24 mouse cellular contexts compared by ENCODE assay signal in the genomic region with DNA sequence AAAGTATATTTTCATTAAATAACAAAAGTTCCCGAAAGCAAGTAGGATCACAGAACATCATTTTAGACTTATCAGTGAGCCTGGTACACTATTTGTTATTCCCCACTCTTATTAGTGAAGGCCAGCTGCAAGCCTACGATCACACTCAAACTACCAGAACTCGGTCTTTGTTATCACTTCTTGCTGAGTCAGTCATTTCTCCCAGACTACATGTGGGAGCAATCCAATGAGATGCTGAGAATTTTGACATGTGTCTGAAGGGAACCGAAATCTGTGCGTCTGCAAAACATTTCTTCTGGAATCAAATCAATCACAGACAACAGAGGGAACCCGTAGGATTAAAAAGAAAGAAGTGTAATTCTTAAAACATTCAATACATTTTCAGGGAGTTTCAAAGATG.
"Had no signal": no experiment of that assay in that cellular context is flagged by ENCODE, and none has a peak within 500 bp of the region (broad histone marks: within the 10 kb centered on the region; RNA-seq: fewer than 3 reads in every experiment).

No protein-coding gene starts in this region.

- H3K27ac ChIP-seq: gastrocnemius, adult 2 months; heart, embryonic 10.5 days; hindbrain, embryonic 10.5 days; hindbrain, embryonic 12.5 days; hindbrain, embryonic 14.5 days; intestine, embryonic 15.5 days; layer of hippocampus, adult 2 months; left cerebral cortex, adult 2 months; limb, embryonic 10.5 days; limb, embryonic 12.5 days had no signal

- H3K36me3 ChIP-seq: heart, embryonic 10.5 days; heart, embryonic 12.5 days; hindbrain, embryonic 10.5 days; hindbrain, embryonic 12.5 days; intestine, embryonic 15.5 days; limb, embryonic 10.5 days; limb, embryonic 12.5 days had no signal

- DNase-seq: gastrocnemius, adult 2 months; gastrocnemius, postnatal 10 days; gastrocnemius, postnatal 25 days; heart, adult 18-20 months; heart, postnatal 10 days; heart, postnatal 4 days; kidney, adult 18-20 months; kidney, adult 8-10 months; kidney, postnatal 10 days; kidney, postnatal 25 days; kidney, postnatal 4 days had no signal

- H3K4me3 ChIP-seq: gastrocnemius, adult 2 months; heart, embryonic 10.5 days; heart, embryonic 12.5 days; hindbrain, embryonic 10.5 days; hindbrain, embryonic 12.5 days; intestine, embryonic 15.5 days; layer of hippocampus, adult 2 months; left cerebral cortex, adult 2 months; limb, embryonic 10.5 days; limb, embryonic 12.5 days had no signal

- H3K9me3 ChIP-seq: heart, embryonic 10.5 days; heart, embryonic 12.5 days; hindbrain, embryonic 10.5 days; hindbrain, embryonic 12.5 days; intestine, embryonic 15.5 days; limb, embryonic 10.5 days; limb, embryonic 12.5 days had no signal

- H3K4me1 ChIP-seq: heart, embryonic 10.5 days; heart, embryonic 12.5 days; hindbrain, embryonic 10.5 days; hindbrain, embryonic 12.5 days; intestine, embryonic 15.5 days; limb, embryonic 10.5 days; limb, embryonic 12.5 days had no signal

- ATAC-seq: hindbrain, embryonic 16.5 days; inflammation-experienced regulatory T-cells, adult 6 months; intestine, embryonic 15.5 days; intestine, postnatal 0 days had no signal

- H3K27me3 ChIP-seq: heart, embryonic 12.5 days; hindbrain, embryonic 12.5 days; intestine, embryonic 15.5 days; limb, embryonic 12.5 days had no signal

- H3K9ac ChIP-seq: heart, embryonic 12.5 days; hindbrain, embryonic 12.5 days; hindbrain, embryonic 14.5 days; intestine, embryonic 15.5 days; limb, embryonic 12.5 days had no signal

- H3K4me2 ChIP-seq: heart, embryonic 12.5 days; hindbrain, embryonic 12.5 days; hindbrain, embryonic 14.5 days; intestine, embryonic 15.5 days; limb, embryonic 12.5 days had no signal
